Mouse (Mus musculus) testis, adult 2 months (tissue): ENCODE measurements around the gene Sh3bgrl.

Source experiments
- CTCF ChIP-seq: fragments of 200-500 bp; IDR thresholded peaks from 2 replicates; pipeline ENCODE4 v1.5.1; 2012; ENCODE audit warnings: low read depth, mild to moderate bottlenecking, inconsistent platforms, low read length, moderate library complexity; ENCODE audit not compliant: control insufficient read depth, insufficient read depth, insufficient replicate concordance
- POLR2A ChIP-seq: fragments of 200-500 bp; IDR thresholded peaks from 2 replicates; pipeline ENCODE4 v1.6.1; 2012; ENCODE audit warnings: low read depth, mild to moderate bottlenecking, inconsistent platforms, low read length, moderate library complexity; ENCODE audit not compliant: control insufficient read depth

DNA sequence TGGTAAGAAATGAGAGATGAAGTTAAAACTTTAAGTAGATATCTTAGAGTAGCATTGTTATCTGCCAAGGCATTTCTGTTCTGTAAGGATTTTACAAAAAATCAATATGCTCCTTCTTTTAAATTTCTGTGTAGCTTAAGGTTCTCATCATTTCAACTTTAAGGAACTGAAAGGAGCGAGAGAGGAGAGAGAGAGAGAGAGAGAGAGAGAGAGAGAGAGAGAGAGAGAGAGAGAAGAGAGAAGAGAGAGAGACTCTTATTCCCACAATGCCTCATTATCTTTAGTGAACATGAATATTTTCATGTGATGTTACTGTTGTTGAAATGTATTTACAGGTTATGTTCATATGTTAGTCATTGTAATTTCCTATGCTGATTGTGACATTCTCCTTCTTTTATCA lies 65.2 kb downstream of the Sh3bgrl start:
- TF ChIP-seq CTCF = no peak
- no peak for TF ChIP-seq POLR2A
